Mouse (Mus musculus) heart, postnatal 0 days (tissue): ENCODE data around the gene Sod2. TPM values are rescaled to one million over a fixed set of nuclear protein-coding genes. Genes with fewer than 3 reads are reported as not detected.
"Not testable (repeated sequence)": the region's sequence is repeated elsewhere in the genome, so short reads cannot be mapped to it uniquely, and the experiment has no call there.

Experiments
- ATAC-seq: fragments of 200-750 bp; cut with Nextera tagmentation; 2 replicates; pipeline ENCODE4 v1.8.0; 2017; ENCODE audit warnings: low read depth, moderate number of reproducible peaks, moderate library complexity; ENCODE audit not compliant: insufficient read depth
- DNase-seq: peaks from one replicate; pipeline ENCODE4 v3.0.0-alpha.2; 2016; ENCODE audit warnings: low spot score
- H3K27ac ChIP-seq: fragments of 300-500 bp; sonication (generic); 2 replicates; pipeline ENCODE4 v1.5.1; 2014; ENCODE audit warnings: low read depth, mild to moderate bottlenecking
- H3K27me3 ChIP-seq: fragments of 300-500 bp; sonication (generic); 2 replicates; pipeline ENCODE4 v1.6.1; 2014; ENCODE audit warnings: low read length, mixed read lengths; ENCODE audit not compliant: control insufficient read depth, insufficient read depth
- H3K36me3 ChIP-seq: fragments of 300-500 bp; sonication (generic); replicated peaks from 2 replicates; pipeline ENCODE4 v1.6.1; 2014; ENCODE audit warnings: low read length, mixed read lengths; ENCODE audit not compliant: control insufficient read depth, insufficient read depth
- H3K4me1 ChIP-seq: fragments of 300-500 bp; sonication (generic); 2 replicates; pipeline ENCODE4 v1.6.1; 2014; ENCODE audit warnings: antibody characterized with exemption; ENCODE audit not compliant: control insufficient read depth, insufficient read depth
- H3K4me2 ChIP-seq: fragments of 300-500 bp; sonication (generic); 2 replicates; pipeline ENCODE4 v1.6.1; 2014; ENCODE audit warnings: low read depth, mild to moderate bottlenecking, low read length, moderate library complexity
- H3K4me3 ChIP-seq: fragments of 300-500 bp; sonication (generic); 2 replicates; pipeline ENCODE4 v1.5.1; 2014; ENCODE audit warnings: low read depth, low read length
- H3K9ac ChIP-seq: fragments of 300-500 bp; sonication (generic); replicated peaks from 2 replicates; pipeline ENCODE4 v1.6.1; 2014; ENCODE audit warnings: low read depth, low read length, mixed read lengths
- H3K9me3 ChIP-seq: fragments of 300-500 bp; sonication (generic); replicated peaks from 2 replicates; pipeline ENCODE4 v1.6.1; 2016; ENCODE audit warnings: low read length; ENCODE audit not compliant: control insufficient read depth
- CTCF ChIP-seq: IDR thresholded peaks from 2 replicates; pipeline ENCODE4 v1.5.1; 2016; ENCODE audit warnings: antibody characterized with exemption, control low read depth, low read depth
- EP300 ChIP-seq: IDR thresholded peaks from 2 replicates; pipeline ENCODE4 v1.6.1; 2016; ENCODE audit warnings: antibody characterized with exemption, low read depth
- WGBS: fragments of 180-500 bp; shearing (Covaris S2); extraction: QIAGEN DNeasy Blood & Tissue Kit; methylation state at CpG from one replicate; pipeline ENCODE4 v1.1.7; 2014; 5-methylcytosine and 5-hydroxymethylcytosine counted together
- polyA plus RNA-seq: library from polyadenylated mRNA; unstranded; fragments of >200 nt; fragmentation: Nextera tagmentation; extraction: Ambion mirVana; gene quantifications from 2 replicates; pipeline ENCODE4 v1.2.1, GENCODE M21; 2015
- total RNA-seq: library from RNA; depleted of rRNA; stranded (reverse); fragments of >200 nt; gene quantifications from 2 replicates; pipeline ENCODE4 v1.2.3, GENCODE M21; 2014; ENCODE audit warnings: low replicate concordance

Sod2 gene
- total and polyA plus RNA-seq, 2 experiments from 2014 or later = 951 to 977 TPM

- Histone ChIP-seq H3K4me3 (no peak overlapping the region), H3K9me3 (no peaks in the 10 kb centered on the region), H3K27me3 (no peaks in the 10 kb centered on the region), H3K9ac (no peak overlapping the region), H3K4me2 (no peak overlapping the region), H3K4me1 (no peaks in the 10 kb centered on the region), H3K27ac (no peak overlapping the region), H3K36me3 (no peaks in the 10 kb centered on the region)
- 77% methylated on average over 6 of the region's 6 CpGs for WGBS
- DNase-seq (no peak), ATAC-seq (no peak)
- no peak for TF ChIP-seq EP300
- no peak for TF ChIP-seq CTCF
These were observed 7.6 kb upstream of the Sod2 start for GRCm38 (mm10) chr17:12999069-12999468.

- not testable (repeated sequence) for H3K4me3 ChIP-seq, H3K4me1 ChIP-seq, H3K4me2 ChIP-seq, DNase-seq, H3K9me3 ChIP-seq, H3K27ac ChIP-seq, H3K27me3 ChIP-seq, H3K36me3 ChIP-seq, H3K9ac ChIP-seq, ATAC-seq
- WGBS = 89% methylated on average over 5 of the region's 5 CpGs
These were observed 4.4 kb upstream of the Sod2 start for GRCm38 (mm10) chr17:13002243-13002642.

- H3K27ac ChIP-seq, H3K9me3 ChIP-seq, H3K4me2 ChIP-seq, H3K27me3 ChIP-seq, H3K4me3 ChIP-seq, ATAC-seq, H3K4me1 ChIP-seq, H3K36me3 ChIP-seq, DNase-seq, H3K9ac ChIP-seq: not testable (repeated sequence)
- WGBS = 76% methylated on average over 2 of the region's 2 CpGs
These were observed 2.2 kb upstream of the Sod2 start for GRCm38 (mm10) chr17:13004436-13004835.

DNA sequence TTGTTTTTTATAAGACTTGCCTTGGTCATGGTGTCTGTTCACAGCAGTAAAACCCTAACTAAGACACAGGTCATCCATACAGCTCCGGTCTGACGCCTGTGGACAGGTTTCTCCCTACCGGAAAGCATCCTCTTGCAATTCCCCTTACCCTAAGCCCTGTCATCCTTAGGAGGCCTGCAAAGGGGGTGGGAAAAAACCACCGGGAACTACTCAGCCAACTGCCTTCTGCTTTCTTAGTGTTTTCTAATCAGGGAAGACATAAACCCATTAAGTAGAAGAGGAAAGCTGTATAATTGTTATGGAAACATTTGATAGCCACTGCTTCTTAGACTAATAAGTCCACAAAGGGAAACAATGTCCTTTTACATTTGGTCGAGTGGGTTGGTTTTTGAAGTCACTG, 338 bp downstream of the Sod2 start:
- Histone ChIP-seq H3K27me3 (no peaks in the 10 kb centered on the region), H3K4me1 (peaks cover 5% of the 10 kb centered on the region; the same call in 1 of the 2 replicates), H3K9me3 (no peaks in the 10 kb centered on the region), H3K36me3 (peaks cover 18% of the 10 kb centered on the region), H3K4me2 (peak overlapping the region; percentile 91), H3K9ac (0 out of 2 replicates have a peak overlapping the region, but pooled peaks have one; percentile 83), H3K4me3 (peak overlapping the region; percentile 81), H3K27ac (peak overlapping the region; percentile 97)
- DNase-seq = no peak
- no peak for ATAC-seq
- WGBS = 49% methylated on average over 5 of the region's 5 CpGs
- TF ChIP-seq CTCF = no peak
- TF ChIP-seq EP300 = no peak

DNA sequence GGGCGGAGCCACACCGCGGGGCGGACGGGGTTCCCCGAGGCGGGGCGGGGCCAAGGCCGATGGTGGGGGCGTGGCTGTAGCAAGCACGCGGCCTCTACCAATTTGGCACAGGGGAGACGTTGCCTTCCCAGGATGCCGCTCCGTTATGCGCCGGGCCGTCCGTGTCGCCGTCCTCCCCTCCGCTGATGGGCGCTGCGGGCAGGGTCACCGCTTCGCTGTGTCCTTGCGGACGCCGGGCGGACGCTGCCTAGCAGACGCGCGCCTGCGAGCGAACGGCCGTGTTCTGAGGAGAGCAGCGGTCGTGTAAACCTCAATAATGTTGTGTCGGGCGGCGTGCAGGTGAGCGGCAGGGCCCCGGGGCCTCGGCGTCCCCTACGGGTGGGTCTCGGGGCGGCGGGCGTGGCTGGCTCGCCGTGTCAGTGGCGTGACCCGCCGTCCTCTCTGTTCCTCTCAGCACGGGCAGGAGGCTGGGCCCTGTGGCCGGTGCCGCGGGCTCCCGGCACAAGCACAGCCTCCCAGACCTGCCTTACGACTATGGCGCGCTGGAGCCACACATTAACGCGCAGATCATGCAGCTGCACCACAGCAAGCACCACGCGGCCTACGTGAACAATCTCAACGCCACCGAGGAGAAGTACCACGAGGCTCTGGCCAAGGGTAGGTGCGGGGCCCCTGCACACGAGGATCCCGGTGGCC, 1.2 kb downstream of the Sod2 start:
- under 1% methylated on average over 71 of the region's 76 CpGs for WGBS

DNA sequence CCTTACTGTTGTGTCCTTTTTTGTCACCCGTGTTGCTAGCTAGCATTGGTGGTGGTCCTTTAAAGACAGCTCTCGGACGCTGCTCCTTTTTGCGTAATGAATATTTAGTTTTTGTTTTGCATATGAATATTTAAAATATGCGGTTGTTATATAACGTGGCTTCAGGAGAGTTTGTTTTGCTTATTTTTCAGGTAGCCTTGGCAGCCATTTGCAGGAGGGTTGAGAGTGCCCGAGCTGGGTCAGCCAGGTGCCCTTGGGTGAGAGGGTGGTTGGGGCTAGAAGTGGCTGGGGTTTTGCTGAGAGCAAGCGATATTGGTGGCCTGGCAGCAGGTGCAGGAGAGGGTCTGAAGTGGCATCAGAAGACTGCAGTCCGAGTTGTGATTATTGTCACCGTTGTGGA, 1.9 kb downstream of the Sod2 start:
- peak overlapping the region; percentile 83 for H3K9ac ChIP-seq
- H3K36me3 ChIP-seq = peaks cover 33% of the 10 kb centered on the region
- TF ChIP-seq EP300 (no peak), CTCF (no peak)
- peak overlapping the region; percentile 81 for H3K4me3 ChIP-seq
- DNase-seq = peak; percentile 31
- peak overlapping the region; percentile 97 for H3K27ac ChIP-seq
- H3K27me3 ChIP-seq = no peaks in the 10 kb centered on the region
- peaks cover 5% of the 10 kb centered on the region; the same call in 1 of the 2 replicates for H3K4me1 ChIP-seq
- 2% methylated on average over 10 of the region's 10 CpGs for WGBS
- peak overlapping the region; percentile 91 for H3K4me2 ChIP-seq
- H3K9me3 ChIP-seq = no peaks in the 10 kb centered on the region
- no peak for ATAC-seq

More for the DNA sequence above, 1.2 kb downstream of the Sod2 start:
- Histone ChIP-seq H3K4me1 (peaks cover 5% of the 10 kb centered on the region; the same call in 1 of the 2 replicates), H3K4me2 (peak overlapping the region; percentile 91), H3K27ac (peak overlapping the region; percentile 97), H3K4me3 (peak overlapping the region; percentile 81), H3K9ac (peak overlapping the region; percentile 83), H3K27me3 (no peaks in the 10 kb centered on the region), H3K9me3 (no peaks in the 10 kb centered on the region), H3K36me3 (peaks cover 26% of the 10 kb centered on the region)
- ATAC-seq (peak; percentile 98), DNase-seq (peak; percentile 98)
- TF ChIP-seq EP300 = peak; percentile 82; the same call in 1 of the 2 replicates
- no peak for TF ChIP-seq CTCF
